Mouse (Mus musculus) urinary bladder, postnatal 36 days (tissue): ENCODE results near the gene Ap1ar.
"Not testable (repeated sequence)": the region's sequence is repeated elsewhere in the genome, so short reads cannot be mapped to it uniquely, and the experiment has no call there.

Experiments
- DNase-seq, 2 experiments: peaks; one replicate each; pipeline ENCODE4 v3.0.0; 2022; ENCODE audit warnings: low spot score in 2 of 2, mixed read lengths in 1 of 2

Ap1ar gene

GRCm38 (mm10) chr3:127795762-127796161, 41.6 kb downstream of the Ap1ar start:
- no peak for DNase-seq

GRCm38 (mm10) chr3:127793022-127793421, 44.3 kb downstream of the Ap1ar start:
- no peak for DNase-seq

- DNase-seq, result no peak
Observed at GRCm38 (mm10) chr3:127791595-127792561, 45.4 kb downstream of the Ap1ar start.

GRCm38 (mm10) chr3:127791056-127791483, 46.3 kb downstream of the Ap1ar start:
- DNase-seq, result peak in 1 of 2 experiments; percentile 10

- DNase-seq, result peak in 1 of 2 experiments; percentile 13
Observed at GRCm38 (mm10) chr3:127790234-127791055, 46.9 kb downstream of the Ap1ar start.

GRCm38 (mm10) chr3:127789500-127790191, 47.7 kb downstream of the Ap1ar start, which contains the start of gene Tifa:
Gene Tifa (plus strand): TSS chr3:127789805.
- peak; percentile 59 to 67 for DNase-seq

- DNase-seq, result no peak
Observed at GRCm38 (mm10) chr3:127788919-127789318, 48.4 kb downstream of the Ap1ar start.

GRCm38 (mm10) chr3:127788038-127788437, 49.3 kb downstream of the Ap1ar start:
- DNase-seq, result no peak

GRCm38 (mm10) chr3:127787032-127787431, 50.3 kb downstream of the Ap1ar start:
- no peak for DNase-seq

- not testable (repeated sequence) for DNase-seq
Observed at GRCm38 (mm10) chr3:127783680-127784079, 53.6 kb downstream of the Ap1ar start.

GRCm38 (mm10) chr3:127782921-127783320, 54.4 kb downstream of the Ap1ar start:
- no peak for DNase-seq

GRCm38 (mm10) chr3:127780921-127781320, 56.4 kb downstream of the Ap1ar start:
- DNase-seq, result no peak

- DNase-seq, result peak; percentile 76 to 78
Observed at GRCm38 (mm10) chr3:127780021-127780644, 57.2 kb downstream of the Ap1ar start, which contains the start of gene Alpk1. Gene Alpk1 (minus strand): TSS chr3:127780527.

GRCm38 (mm10) chr3:127769146-127769545, 68.2 kb downstream of the Ap1ar start:
- no peak for DNase-seq

GRCm38 (mm10) chr3:127765971-127766370, 71.4 kb downstream of the Ap1ar start:
- DNase-seq, result no peak

- DNase-seq, result no peak
Observed at GRCm38 (mm10) chr3:127764541-127764940, 72.8 kb downstream of the Ap1ar start.

GRCm38 (mm10) chr3:127763076-127763612, 74.2 kb downstream of the Ap1ar start:
- DNase-seq, result peak; percentile 60 to 68

- no peak for DNase-seq
Observed at GRCm38 (mm10) chr3:127762403-127762802, 74.9 kb downstream of the Ap1ar start.

- peak in 1 of 2 experiments; percentile 27 for DNase-seq
Observed at GRCm38 (mm10) chr3:127759212-127759611, 78.1 kb downstream of the Ap1ar start.

GRCm38 (mm10) chr3:127758806-127759205, 78.5 kb downstream of the Ap1ar start:
- DNase-seq, result no peak

GRCm38 (mm10) chr3:127757886-127758301, 79.4 kb downstream of the Ap1ar start:
- no peak for DNase-seq
